Mouse (Mus musculus) hindbrain, embryonic 15.5 days (tissue): ENCODE data around the gene Gm21425. TPM values are rescaled to one million over a fixed set of nuclear protein-coding genes. Genes with fewer than 3 reads are reported as not detected.
"Not testable (repeated sequence)": the region's sequence is repeated elsewhere in the genome, so short reads cannot be mapped to it uniquely, and the experiment has no call there.

Experiments used
- ATAC-seq: fragments of 200-750 bp; cut with Nextera tagmentation; 2 replicates; pipeline ENCODE4 v1.8.0; 2017; ENCODE audit warnings: low read depth, moderate number of reproducible peaks, moderate TSS enrichment; ENCODE audit not compliant: low FRiP score
- H3K27ac ChIP-seq: fragments of 300-500 bp; sonication (generic); replicated peaks from 2 replicates; pipeline ENCODE4 v1.5.1; 2015; ENCODE audit warnings: mild to moderate bottlenecking, inconsistent platforms
- H3K27me3 ChIP-seq: fragments of 300-500 bp; sonication (generic); 2 replicates; pipeline ENCODE4 v1.6.1; 2015; ENCODE audit warnings: control low read depth, inconsistent platforms
- H3K36me3 ChIP-seq: fragments of 300-500 bp; sonication (generic); 2 replicates; pipeline ENCODE4 v1.6.1; 2015; ENCODE audit warnings: control low read depth, inconsistent platforms
- H3K4me1 ChIP-seq: fragments of 300-500 bp; sonication (generic); replicated peaks from 2 replicates; pipeline ENCODE4 v1.6.1; 2015; ENCODE audit warnings: control low read depth, inconsistent platforms
- H3K4me2 ChIP-seq: fragments of 300-500 bp; sonication (generic); 2 replicates; pipeline ENCODE4 v1.6.1; 2015; ENCODE audit warnings: moderate library complexity, mild to moderate bottlenecking, inconsistent platforms
- H3K4me3 ChIP-seq: fragments of 300-500 bp; sonication (generic); 2 replicates; pipeline ENCODE4 v1.5.1; 2015; ENCODE audit warnings: mild to moderate bottlenecking, inconsistent platforms
- H3K9ac ChIP-seq: fragments of 300-500 bp; sonication (generic); 2 replicates; pipeline ENCODE4 v1.6.1; 2015; ENCODE audit warnings: inconsistent platforms
- H3K9me3 ChIP-seq: fragments of 300-500 bp; sonication (generic); 2 replicates; pipeline ENCODE4 v1.6.1; 2016; ENCODE audit warnings: control low read depth, inconsistent platforms
- WGBS: fragments of 180-500 bp; shearing (Covaris S2); methylation state at CpG from one replicate; pipeline ENCODE4 v1.1.7; 2015; 5-methylcytosine and 5-hydroxymethylcytosine counted together
- polyA plus RNA-seq: library from polyadenylated mRNA; unstranded; fragments of >200 nt; fragmentation: Nextera tagmentation; extraction: Ambion mirVana; gene quantifications from 2 replicates; pipeline ENCODE4 v1.2.1, GENCODE M21; 2015

Gene Gm21425
- not detected in 2 replicates for polyA plus RNA-seq

DNA sequence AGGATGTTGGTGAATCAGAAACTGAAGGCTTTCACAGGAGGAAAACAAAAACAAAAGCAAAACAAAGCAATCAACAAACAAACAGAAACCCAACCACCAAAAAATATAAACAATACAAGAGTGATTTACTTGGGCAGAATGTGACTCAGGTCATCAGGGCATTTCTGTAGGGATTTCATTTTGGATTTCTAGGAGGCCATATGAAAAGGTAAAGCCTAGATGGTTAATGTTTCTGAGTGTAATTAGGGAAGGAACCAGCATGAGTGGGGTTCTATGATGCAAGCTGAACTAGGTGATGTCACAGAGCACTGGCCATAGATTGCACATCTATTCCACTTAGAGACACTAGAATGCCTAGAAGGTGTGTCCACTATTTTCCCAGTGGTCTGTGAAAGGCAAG is at the start of gene Gm21425:
TSS of gene Gm21425 (plus strand) at position 301 of the 400 bp plus-strand sequence.
- H3K27ac ChIP-seq, H3K9ac ChIP-seq, H3K9me3 ChIP-seq, H3K4me2 ChIP-seq, H3K4me1 ChIP-seq, ATAC-seq, H3K4me3 ChIP-seq, H3K36me3 ChIP-seq, H3K27me3 ChIP-seq: not testable (repeated sequence)

DNA sequence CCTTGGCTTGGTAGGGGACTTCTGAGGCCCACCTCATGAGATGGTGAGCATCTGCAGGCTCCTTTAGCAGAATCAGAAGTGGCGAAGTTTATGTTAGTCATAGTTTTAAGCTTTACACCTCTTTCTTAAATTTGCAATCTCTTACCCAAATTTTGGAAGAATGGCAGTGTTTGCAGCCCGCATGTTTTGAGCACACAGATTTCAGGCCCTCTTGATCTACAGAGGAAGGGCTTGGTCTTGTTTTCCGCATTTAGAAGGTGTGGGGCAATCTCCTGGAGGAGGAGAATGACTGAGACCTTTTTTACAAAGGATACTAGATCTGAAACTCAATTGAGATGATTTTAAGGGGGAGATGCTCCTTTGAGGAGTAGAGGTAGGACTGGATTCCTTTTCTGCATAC is 28.4 kb upstream of the Gm21425 start, which contains the start of gene Gm21891:
TSS of gene Gm21891 (minus strand) at position 101 of the 400 bp plus-strand sequence.
- no CpG with 5 or more reads among the region's 3 CpGs for WGBS
- ATAC-seq, H3K27me3 ChIP-seq, H3K4me2 ChIP-seq, H3K9ac ChIP-seq, H3K4me3 ChIP-seq, H3K27ac ChIP-seq, H3K4me1 ChIP-seq, H3K9me3 ChIP-seq, H3K36me3 ChIP-seq: not testable (repeated sequence)

Other genes starting within 250 kb of the Gm21425 start
- gene Gm20807, start 119.1 kb upstream of the Gm21425 start, polyA plus RNA-seq: not detected in 2 replicates
- not detected in 2 replicates for gene Gm21891, start 28.5 kb upstream of the Gm21425 start, polyA plus RNA-seq
- not detected in 2 replicates for gene Gm21828, start 62.0 kb downstream of the Gm21425 start, polyA plus RNA-seq
- gene Gm21440, start 90.4 kb downstream of the Gm21425 start, polyA plus RNA-seq: not detected in 2 replicates
- not detected in 2 replicates for gene Gm21454, start 90.5 kb downstream of the Gm21425 start, polyA plus RNA-seq
- not detected in 2 replicates for gene Gm21725, start 187.1 kb downstream of the Gm21425 start, polyA plus RNA-seq